Mouse (Mus musculus): ENCODE results near the gene Zc3hav1.

Gene Zc3hav1

GRCm38 (mm10) chr6:38351930-38352329, 2.5 kb downstream of the Zc3hav1 start:
- DNase-seq: no peak

DNA sequence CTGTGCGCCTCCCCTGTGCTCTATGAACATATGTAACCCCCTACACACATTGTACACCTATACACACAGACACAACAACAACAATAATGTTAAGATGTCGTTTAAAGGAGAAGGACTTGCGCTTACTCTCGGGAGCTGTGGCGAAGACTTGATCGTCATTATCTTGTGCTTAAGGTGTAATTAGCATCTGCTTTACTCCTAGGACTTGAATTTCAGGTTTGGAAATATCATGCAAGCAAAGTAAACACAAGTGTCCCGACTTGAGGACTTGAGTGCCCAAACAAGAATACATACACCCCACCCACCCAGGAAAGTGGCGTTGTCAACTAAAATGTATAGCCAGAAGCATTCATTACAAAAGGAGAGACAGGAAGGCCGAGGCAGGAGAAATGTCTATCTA, 4.6 kb downstream of the Zc3hav1 start:
- DNase-seq: no peak

DNA sequence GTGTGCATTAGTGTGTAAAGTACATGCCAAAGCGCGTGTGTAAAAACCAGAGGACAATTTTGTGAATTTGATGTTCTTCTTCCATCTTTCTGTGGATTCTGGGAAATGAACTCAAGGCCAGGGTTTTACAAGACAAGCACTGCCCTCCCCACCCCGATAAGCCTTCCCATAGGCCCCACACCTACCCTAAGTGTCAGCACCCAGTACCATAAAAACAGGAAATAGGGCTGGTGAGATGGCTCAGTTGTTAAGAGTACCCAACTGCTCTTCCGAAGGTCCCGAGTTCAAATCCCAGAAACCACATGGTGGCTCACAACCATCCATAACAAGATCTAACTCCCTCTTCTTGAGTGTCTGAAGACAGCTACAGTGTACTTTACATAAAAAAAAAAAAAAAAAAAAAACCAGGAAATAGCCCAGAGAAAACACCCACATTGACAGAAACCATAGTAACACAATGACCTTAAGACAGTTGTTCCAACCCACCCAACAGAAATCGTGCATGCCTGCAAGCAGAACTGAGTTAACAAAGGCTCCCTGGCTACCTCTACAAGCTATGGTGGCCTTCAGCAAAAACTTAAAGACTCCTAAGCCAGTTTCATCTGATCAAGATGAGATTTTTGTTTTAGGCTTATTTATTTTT, 5.5 kb downstream of the Zc3hav1 start:
- no peak for DNase-seq

DNA sequence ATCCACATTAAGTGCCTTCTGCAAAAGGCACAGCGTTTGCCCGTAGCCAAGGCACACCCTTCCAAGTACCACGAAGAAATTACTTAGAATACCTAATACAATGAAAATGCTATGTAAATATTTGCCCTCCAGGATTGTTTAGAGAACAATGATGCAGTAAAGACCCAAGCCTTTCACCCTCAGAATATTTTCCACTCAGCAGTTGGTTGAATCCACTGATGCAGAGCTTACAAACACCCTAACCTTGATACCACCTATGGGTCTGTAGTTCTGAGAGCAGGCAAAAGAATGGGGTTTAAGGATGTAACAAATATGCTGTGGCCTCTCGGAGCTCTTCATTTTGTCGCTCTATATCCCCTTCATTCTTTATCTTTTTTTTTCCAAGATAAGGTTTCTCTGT, 6.5 kb downstream of the Zc3hav1 start:
- no peak for DNase-seq

GRCm38 (mm10) chr6:38345796-38346195, 8.6 kb downstream of the Zc3hav1 start:
- peak; percentile 32 for DNase-seq

- DNase-seq: no peak
Measured at GRCm38 (mm10) chr6:38344006-38344670, 10.3 kb downstream of the Zc3hav1 start.

DNA sequence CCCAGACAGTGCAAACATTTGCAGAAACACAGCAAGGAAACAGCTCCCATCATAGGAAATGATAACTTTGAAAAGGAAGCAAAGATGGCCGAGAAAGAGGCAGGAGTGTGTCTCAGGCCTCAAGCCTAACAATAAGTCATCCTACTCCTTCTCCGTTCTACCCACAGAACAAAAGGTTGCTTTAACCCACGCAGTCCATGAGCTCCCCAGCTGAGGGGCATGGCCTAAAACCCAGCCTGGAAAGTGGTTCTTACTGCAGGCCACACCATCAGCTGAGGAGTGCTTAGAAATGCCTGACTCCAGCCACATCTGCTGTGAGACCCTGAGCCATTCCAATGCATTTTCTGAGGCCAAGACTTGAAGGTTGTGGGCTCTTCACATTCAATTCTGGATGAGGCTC, 10.8 kb downstream of the Zc3hav1 start:
- no peak for DNase-seq

GRCm38 (mm10) chr6:38342666-38342992, 11.8 kb downstream of the Zc3hav1 start:
- DNase-seq: no peak

DNA sequence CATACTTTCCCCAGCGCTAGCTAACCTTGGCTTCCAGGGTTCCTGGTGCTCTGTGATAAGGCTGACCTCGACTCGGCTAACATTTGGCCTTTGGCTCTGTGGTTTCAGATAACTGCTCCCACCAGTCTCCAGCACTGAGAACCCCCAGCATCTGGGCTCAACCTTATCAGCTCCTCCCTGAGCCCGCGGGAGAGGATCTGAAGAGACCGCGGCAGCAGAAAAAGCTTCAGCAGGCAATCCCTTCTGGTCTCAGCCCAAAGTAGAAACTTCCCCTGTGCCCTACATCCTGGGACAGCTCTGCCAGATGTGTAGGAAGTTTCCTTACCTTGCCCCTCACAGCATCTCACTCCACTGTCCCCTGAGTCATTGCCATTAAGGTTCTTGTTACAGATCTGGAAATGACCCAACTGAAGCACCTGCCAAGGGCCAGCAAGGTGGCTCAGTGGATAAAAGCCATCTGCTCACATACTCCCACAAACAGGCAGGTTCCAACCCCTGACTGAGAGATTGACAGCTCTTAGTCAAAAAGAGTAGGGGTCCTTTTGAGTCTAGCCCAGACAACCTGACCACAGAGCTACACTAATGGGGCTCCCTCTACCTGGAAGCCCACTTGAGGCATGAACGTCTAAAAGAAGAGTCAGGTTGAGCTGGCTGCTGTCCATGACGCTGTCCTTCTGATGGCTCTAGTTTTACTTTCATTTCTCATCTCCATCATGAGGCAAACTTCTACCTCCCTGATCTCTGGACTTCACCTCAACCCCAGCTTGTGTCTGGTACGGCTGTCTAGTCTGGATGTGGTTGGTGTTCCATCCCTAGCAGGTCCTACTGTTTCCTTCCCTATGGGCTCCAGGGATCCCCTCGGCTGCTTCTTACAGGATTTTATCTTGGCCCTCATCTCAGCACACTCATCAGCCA, 12.4 kb downstream of the Zc3hav1 start:
- DNase-seq: no peak

GRCm38 (mm10) chr6:38339078-38339477, 15.3 kb downstream of the Zc3hav1 start:
- no peak for DNase-seq

DNA sequence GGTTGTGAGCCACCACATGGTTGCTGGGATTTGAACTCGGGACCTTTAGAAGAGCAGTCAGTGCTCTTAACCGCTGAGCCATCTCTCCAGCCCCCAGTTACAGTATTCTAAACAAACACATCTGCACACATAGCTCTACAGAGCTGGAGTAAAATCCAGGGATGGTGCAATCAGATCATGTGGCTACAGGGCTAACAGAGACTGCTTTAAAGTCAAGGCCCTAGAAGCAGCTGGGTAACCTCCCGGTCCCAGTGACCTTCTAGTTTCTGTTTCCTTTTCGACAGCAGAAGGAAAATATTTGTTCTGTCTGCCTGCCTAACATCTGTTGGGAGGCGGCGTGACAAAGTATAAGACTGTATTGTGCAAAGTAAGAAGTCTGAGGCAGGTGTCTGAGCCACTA, 16.5 kb downstream of the Zc3hav1 start:
- DNase-seq: no peak

- no peak for DNase-seq
Measured at GRCm38 (mm10) chr6:38337166-38337705, 17.2 kb downstream of the Zc3hav1 start.

DNA sequence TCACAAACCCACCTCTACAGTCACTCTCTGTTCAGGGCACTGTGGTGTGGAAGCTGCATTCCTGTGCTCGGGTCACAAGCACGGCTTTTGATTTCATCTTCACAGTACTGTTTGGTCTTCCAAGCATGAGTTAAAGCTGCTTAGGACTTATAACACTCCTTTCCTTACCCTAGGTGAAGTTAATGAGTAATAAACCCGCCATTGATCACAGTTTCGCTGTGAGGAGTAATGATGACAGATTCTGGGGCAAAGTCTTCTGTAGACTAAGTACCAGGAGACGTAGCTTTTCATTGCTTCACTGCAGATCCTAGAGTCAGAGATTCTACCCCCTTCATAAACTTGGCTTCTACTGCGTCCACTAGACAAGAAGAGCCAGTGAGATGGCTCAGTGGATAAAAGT, 19.1 kb downstream of the Zc3hav1 start:
- DNase-seq: no peak

GRCm38 (mm10) chr6:38326596-38326995, 27.8 kb downstream of the Zc3hav1 start:
- peak; percentile 43 for DNase-seq

DNA sequence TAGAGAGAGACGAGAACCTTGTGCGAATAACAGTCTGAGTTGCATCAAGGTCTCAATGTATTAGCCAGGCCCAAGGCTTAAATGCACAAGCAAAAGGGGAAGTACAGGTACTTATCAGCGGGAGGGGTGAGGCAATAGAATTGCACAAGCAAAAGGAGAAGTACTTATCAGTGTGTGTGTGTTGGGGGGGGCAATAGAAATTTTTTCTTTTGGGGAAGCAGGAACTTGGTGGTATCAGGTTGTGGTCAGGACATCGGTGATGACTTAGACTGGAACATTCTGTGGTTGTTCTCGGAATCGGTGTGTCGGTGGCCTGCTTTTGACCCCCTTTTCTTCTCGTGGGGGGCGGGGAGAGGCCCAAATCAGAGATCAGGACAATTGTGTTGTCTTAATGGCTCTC, 33.8 kb downstream of the Zc3hav1 start:
- DNase-seq: no peak

DNA sequence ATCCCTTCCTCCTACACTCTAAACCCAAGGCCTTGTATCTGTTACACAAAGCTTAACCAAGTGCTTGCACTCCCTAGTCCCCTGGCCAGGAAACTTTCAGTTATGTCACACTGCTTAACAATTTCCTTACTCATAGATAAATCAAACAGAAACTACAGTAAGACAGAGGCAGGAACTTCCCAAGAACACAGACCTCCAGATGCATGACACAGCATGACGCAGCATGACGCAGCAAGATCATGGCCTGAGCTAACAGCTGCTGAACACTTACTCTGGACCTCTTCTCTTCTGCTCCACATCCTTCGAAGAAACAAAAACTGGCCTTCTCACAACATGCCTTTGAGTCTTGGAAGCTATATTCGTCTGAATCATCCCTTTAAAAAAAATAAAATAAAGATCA, 38.4 kb downstream of the Zc3hav1 start:
- DNase-seq: no peak

GRCm38 (mm10) chr6:38309741-38310140, 44.7 kb downstream of the Zc3hav1 start:
- no peak for DNase-seq

GRCm38 (mm10) chr6:38304981-38305380, 49.4 kb downstream of the Zc3hav1 start:
- no peak for DNase-seq

DNA sequence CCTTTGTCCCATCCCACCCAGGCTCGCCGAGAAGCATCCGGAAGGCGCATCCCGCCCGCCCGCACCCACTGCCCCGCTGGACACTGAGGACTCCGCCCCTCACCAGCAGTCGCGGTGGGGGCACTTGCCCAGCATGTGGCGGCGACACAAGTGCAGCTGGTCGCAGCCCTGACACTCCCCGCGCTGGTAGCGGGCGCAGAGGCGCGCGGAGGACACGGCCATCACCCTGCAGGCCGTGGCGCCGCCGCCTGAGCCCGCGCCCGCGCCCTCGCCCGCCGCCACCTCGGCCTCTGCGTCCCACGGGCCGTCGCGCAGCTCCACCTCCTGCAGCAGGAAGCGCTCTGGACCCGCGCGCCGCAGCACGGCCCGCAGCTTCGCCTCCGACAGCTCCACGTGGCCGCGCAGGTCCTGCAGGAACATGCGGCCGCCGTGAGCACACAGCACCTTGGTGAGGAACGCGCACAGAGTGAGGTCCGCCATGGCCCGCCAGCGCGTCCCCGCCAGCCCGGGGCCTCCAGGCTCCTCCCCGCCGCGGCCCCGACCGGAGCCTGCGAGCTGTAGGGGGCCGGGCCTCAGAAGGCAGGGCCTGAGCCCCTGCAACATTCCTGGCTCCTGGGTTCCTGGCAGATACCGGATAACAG, 55.5 kb downstream of the Zc3hav1 start, which contains the start of gene Zc3hav1l:
Zc3hav1l (minus strand) TSS at position 499 of the 641 bp plus-strand sequence.
- peak; percentile 71 for DNase-seq

DNA sequence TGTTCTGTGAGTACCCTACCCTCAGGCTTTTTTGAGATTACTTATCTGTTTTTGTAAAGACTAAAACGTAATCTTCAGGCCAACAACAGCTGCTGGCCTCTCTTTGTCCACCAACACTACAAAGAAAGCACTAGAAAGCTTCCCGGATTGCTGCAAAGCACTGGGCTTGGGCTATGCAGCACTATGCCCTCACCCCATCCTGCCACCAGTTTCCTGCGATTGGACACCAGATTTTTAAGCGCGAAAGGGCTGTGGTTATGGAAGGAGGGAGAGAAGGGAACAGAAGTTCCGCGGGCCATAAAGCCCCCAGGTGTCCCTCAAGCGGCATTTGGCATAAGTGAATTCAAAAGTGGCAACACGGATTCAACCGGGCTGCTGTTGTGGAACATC, 56.2 kb downstream of the Zc3hav1 start:
- peak; percentile 7 for DNase-seq

GRCm38 (mm10) chr6:38297580-38298245, 56.7 kb downstream of the Zc3hav1 start:
- no peak for DNase-seq

DNA sequence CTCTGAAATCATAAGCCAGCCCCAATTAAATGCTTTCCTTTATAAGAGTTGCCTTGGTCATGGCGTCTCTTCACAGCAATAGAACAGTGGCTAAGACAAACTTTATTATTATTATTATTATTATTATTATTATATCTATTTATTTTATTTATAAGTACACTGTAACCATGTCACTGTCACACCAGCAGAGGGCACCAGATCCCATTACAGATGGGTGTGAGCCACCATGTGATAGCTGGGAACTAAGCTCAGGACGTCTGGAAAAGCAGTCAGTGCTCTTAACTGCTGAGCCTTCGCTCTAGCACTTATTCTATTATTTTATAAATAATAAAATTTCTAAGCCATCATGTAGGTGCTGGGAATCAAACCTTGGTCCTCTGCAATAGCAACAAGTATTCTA, 60.7 kb downstream of the Zc3hav1 start:
- no peak for DNase-seq
